ENCODE assay signal across 30 mouse cellular contexts in the genomic region with DNA sequence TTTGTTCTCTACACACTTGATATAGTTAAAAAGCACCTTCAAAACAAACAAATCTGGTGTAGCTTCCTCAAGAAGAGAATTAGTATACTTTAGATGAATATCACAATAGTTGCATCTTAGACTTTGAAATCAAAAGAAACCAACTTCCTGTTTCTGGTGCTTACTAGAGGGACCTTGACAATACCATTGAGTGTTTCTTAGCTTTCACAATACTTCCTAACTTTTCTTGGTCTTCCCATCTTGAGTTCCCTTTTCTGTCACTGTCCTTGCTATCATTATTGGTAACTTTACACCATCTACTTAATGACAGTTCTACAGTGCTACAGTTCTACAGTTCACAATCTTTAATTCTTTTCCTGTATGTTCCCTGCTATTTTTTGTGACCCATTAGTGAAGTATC.
"Had no signal": no experiment of that assay in that cellular context is flagged by ENCODE, and none has a peak within 500 bp of the region (broad histone marks: within the 10 kb centered on the region; RNA-seq: fewer than 3 reads in every experiment).

No protein-coding gene starts in this region.

- H3K4me3 ChIP-seq: embryonic facial prominence, embryonic 10.5 days; embryonic facial prominence, embryonic 12.5 days; embryonic facial prominence, embryonic 13.5 days; embryonic facial prominence, embryonic 15.5 days; erythroblast, embryonic 14.5 days; forebrain, embryonic 10.5 days; forebrain, embryonic 12.5 days; forebrain, embryonic 13.5 days; forebrain, embryonic 15.5 days; gastrocnemius, adult 2 months; heart, adult 2 months had no signal

- DNase-seq: cerebellum, adult 18-20 months; cerebellum, adult 2 months; cerebellum, adult 8-10 months; cerebellum, adult 9-10 months; cerebellum, adult 9-11 months; cerebellum, postnatal 10 days; cerebellum, postnatal 14 days; cerebellum, postnatal 25 days; cerebellum, postnatal 36 days; embryo, embryonic 11 days; forebrain, postnatal 0 days; gastrocnemius, adult 2 months; gastrocnemius, postnatal 10 days; gastrocnemius, postnatal 14 days; gastrocnemius, postnatal 25 days; gastrocnemius, postnatal 36 days; heart, adult 11 months; heart, adult 18-20 months; heart, adult 2 months had no signal

- H3K9ac ChIP-seq: embryonic facial prominence, embryonic 12.5 days; embryonic facial prominence, embryonic 13.5 days; embryonic facial prominence, embryonic 15.5 days; forebrain, embryonic 12.5 days; forebrain, embryonic 13.5 days; forebrain, embryonic 15.5 days; forebrain, postnatal 0 days had no signal

- H3K4me2 ChIP-seq: embryonic facial prominence, embryonic 12.5 days; embryonic facial prominence, embryonic 13.5 days; embryonic facial prominence, embryonic 15.5 days; forebrain, embryonic 12.5 days; forebrain, embryonic 13.5 days; forebrain, embryonic 15.5 days had no signal

- ATAC-seq: forebrain, embryonic 13.5 days; forebrain, embryonic 14.5 days; forebrain, embryonic 15.5 days; forebrain, embryonic 16.5 days; forebrain, postnatal 0 days had no signal

- H3K27ac ChIP-seq: embryonic facial prominence, embryonic 10.5 days; embryonic facial prominence, embryonic 12.5 days; embryonic facial prominence, embryonic 13.5 days; embryonic facial prominence, embryonic 15.5 days; forebrain, embryonic 10.5 days; forebrain, embryonic 12.5 days; forebrain, embryonic 13.5 days; forebrain, embryonic 15.5 days; gastrocnemius, adult 2 months; heart, adult 2 months had no signal

- H3K9me3 ChIP-seq: embryonic facial prominence, embryonic 10.5 days; embryonic facial prominence, embryonic 12.5 days; embryonic facial prominence, embryonic 13.5 days; embryonic facial prominence, embryonic 15.5 days; forebrain, embryonic 10.5 days; forebrain, embryonic 12.5 days; forebrain, embryonic 13.5 days; forebrain, embryonic 15.5 days had no signal

- H3K27me3 ChIP-seq: embryonic facial prominence, embryonic 12.5 days; embryonic facial prominence, embryonic 13.5 days; embryonic facial prominence, embryonic 15.5 days; forebrain, embryonic 12.5 days; forebrain, embryonic 13.5 days; forebrain, embryonic 15.5 days had no signal

- H3K4me1 ChIP-seq: embryonic facial prominence, embryonic 10.5 days; embryonic facial prominence, embryonic 12.5 days; embryonic facial prominence, embryonic 13.5 days; embryonic facial prominence, embryonic 15.5 days; forebrain, embryonic 10.5 days; forebrain, embryonic 12.5 days; forebrain, embryonic 13.5 days; forebrain, embryonic 15.5 days had no signal

- H3K36me3 ChIP-seq: embryonic facial prominence, embryonic 10.5 days; embryonic facial prominence, embryonic 12.5 days; embryonic facial prominence, embryonic 13.5 days; embryonic facial prominence, embryonic 15.5 days; forebrain, embryonic 10.5 days; forebrain, embryonic 12.5 days; forebrain, embryonic 15.5 days had no signal
